Mouse (Mus musculus): Measurements from ENCODE around the gene Cdr2l.

Gene Cdr2l

DNA sequence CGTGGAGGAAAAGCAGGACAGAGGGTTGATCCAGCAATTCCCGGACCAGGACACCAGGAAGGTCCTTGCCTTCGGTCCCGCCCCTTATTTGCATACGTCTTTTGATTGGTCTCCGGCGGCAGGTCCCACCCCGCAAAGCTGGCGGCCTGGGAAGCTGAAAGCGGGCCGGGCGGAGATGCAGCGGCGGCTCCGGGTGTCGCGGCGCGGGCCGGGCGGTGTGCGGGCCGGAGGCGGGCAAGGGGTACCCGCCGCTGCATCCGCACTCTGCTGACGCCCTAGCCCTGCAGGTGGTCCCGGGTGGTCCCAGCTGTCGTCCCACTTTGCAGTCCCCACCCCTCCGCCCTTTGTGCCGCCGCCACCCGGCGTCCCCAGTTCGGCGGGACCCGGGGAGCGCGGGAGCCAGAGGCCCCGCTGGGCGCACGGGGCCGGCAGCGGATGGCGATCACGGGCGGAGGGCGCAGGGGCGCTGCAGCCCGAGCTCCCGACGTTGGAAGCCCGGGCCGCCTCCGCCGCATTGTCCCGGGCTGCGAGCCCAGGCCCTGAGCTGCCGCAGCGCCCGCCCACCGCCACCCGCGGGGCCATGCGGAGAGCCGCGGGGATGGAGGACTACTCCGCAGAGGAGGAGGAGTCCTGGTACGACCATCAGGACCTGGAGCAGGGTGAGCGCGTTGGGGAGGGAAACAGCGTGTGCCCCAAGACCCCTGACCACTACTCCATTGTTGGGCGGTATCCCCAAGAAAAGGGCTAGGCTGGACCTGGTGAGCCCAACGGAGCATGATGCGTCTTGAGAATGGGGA lies at the start of gene Cdr2l:
Cdr2l (plus strand) TSS at position 174 of the 797 bp plus-strand sequence.
- peak; percentile 95 to 96 for DNase-seq

- no peak for DNase-seq
These were observed 47.2 kb upstream of the Cdr2l start, which contains the start of gene Otop3 for GRCm38 (mm10) chr11:115334531-115334930. Gene Otop3, plus strand, starts transcription at chr11:115334731.

- DNase-seq: peak in 1 of 2 experiments; percentile 53
These were observed 46.5 kb upstream of the Cdr2l start for GRCm38 (mm10) chr11:115335223-115335622.

DNA sequence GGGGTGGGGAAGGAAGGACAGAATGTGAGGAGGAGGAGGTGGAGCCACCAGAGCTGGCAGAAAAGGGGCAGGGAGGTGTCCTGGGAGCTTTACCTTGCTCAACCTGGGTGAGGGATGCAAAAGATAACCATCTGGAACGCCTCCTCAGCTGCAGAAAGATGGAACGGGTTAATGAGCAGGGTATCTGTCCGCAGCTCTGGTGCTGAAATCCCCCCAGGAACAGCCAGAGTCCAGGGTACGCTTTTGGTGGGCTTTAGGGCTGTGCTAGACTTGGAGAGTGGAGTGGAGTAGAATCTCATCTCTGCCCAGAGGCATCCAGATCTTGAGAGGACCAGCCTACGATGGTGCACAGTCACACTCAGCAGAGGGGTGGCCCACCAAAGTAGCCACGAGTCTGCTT lies 45.6 kb upstream of the Cdr2l start:
- DNase-seq: no peak

DNA sequence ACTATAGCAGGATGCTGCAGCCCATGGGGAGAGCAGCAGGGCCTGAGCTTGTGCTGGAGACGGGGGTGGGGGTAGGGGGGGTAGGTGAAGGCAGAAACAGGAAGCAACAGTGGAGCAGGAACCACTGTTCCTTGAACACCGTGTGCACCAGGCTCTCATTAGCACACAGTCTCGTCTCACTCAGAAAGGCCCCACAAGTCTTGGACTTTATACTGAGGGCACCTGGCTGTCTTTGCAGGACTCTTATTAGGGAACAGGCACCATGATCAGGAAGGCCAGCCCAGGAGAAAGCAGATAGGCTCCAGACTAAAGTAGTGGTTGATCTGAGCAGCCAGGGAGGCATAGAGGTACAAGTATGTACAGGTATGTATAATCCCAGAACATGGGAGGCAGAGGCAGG lies 44.4 kb upstream of the Cdr2l start:
- peak in 1 of 2 experiments; percentile 53 for DNase-seq

DNA sequence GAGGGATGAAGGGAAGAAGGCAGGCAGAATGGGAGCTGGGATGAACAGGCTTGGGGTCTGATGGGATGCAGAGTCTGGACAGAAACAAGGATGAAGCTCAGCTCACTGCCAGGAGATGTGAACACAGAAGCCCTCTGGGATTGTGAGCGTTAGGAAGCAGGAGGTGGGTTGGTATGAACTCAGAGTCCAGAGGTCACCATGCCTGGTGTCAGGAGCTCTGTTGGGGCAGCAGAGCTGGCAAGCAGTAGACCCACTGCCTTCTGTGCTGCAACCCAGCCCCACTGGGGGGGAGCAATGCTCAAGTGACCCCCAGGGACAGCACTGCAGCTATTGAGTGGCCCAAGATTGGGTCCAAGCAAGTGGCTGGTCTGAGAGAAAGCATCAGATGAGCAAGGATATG lies 43.9 kb upstream of the Cdr2l start:
- peak in 1 of 2 experiments; percentile 53 for DNase-seq

GRCm38 (mm10) chr11:115341246-115341645 lies 40.5 kb upstream of the Cdr2l start:
- DNase-seq: no peak

DNA sequence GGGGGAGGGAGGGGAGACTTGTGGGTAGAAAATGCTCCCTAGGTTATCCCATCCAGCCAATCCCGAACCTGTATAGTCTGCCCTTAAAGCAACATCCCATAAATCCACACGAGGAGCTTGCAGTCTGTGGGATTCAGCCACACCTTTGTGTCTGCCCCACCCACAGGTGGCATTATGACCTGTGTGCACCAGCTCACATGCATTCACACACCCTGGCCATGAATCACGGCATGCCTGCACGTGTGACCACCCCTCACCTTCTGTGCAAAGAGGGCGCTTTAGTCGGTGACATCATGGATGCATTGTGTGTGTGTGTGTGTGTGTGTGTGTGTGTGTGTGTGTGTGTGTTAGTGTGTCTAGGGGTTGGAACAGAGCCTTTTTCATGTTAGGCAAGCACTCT lies 39.9 kb upstream of the Cdr2l start:
- DNase-seq: no peak

DNA sequence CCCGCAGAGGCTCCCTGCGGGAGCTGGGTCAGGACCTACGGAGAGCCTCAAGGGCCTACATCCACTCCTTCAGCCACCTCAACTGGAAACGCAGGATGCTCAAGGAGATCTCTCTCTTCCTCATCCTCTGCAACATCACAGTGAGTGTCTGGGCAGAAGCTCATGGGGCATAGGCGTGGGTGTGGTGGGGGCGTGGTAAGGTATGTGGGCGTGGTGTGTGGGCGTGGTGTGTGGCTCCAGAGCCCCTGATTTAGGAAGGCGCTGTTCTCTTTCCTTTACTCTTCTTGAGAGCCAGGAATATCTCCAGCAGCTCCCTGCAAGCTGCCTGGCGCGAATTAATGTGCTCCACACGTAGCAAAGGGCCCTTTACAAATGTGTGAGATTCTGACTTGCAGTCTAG lies 36.7 kb upstream of the Cdr2l start:
- no peak for DNase-seq

DNA sequence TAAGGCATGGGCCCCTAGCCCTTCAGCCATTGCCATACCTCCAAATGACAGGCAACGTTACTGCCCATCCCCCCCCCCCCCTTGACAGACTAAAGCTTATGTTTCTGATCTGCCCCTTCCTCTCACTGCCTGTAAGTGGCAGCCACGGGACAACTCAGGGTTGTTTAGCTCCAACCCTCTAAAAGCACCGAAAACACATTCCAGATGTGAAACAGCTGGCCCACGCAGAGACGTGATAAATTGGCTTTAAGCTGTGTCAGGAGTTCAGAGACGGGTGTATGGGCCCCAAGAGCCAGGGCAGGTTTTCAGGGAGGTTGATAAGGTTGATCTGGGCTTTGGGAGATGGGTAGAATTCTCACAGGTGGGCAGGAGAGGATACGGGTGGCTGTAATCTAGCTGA lies 36.2 kb upstream of the Cdr2l start:
- DNase-seq: no peak

- no peak for DNase-seq
These were observed 33.0 kb upstream of the Cdr2l start for GRCm38 (mm10) chr11:115348681-115349248.

DNA sequence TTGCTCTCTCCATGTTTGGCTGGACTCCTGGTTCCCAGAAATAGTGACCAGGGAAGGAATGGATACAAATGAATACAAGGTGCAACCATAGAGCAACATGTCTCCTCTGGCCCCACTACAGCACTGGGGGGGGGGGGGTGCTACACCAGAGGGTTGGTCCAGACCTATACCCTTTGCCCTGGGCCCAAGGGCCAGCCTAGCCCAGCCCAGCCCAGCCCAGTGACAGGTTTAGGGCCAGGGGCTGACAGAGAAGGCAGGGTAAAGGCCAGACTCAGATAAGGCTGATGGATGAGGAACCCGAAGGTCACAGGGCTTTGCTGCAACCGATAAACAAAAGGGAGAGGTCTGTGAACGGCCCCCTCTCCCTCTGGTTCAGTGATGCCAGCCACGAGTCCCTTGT lies 31.7 kb upstream of the Cdr2l start:
- DNase-seq: no peak

DNA sequence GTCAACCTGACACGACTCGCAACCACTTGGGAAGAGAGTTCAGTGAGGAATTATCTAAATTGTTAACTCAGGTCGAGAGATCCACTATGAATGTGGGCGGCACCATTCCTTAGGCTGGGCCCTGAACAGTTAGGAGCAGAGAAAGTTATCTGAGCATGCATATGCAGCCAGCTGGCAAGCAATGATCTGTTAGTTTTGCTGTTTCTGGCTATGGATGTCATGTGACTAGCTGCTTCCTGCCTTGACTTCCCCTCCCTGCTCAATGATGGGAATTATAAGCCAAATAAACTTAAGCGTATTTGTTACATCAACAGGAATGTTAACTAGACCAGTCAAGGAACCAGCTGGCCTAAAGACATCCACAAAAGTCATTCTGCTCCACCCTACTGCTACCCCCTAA lies 28.3 kb upstream of the Cdr2l start:
- DNase-seq: no peak

DNA sequence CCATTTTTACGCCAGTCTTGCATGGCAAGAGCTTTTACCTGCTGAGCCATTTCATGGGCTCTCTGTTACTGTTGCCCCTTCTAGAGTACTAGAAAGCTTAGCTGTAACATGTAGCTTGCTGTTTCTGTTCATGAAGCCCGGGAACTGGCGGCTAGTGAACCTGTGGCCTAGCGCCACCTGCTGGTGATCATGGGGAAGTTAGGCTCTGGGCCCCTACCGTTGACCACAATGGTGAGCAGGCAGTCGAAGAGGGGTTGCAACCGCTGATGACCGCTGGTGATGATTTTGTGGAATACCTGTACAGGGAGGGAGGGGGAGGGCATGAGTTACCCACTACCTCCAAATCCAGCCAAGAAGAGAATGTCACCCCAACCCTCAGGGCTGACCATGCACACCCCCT lies 27.5 kb upstream of the Cdr2l start:
- peak; percentile 72 to 73 for DNase-seq

DNA sequence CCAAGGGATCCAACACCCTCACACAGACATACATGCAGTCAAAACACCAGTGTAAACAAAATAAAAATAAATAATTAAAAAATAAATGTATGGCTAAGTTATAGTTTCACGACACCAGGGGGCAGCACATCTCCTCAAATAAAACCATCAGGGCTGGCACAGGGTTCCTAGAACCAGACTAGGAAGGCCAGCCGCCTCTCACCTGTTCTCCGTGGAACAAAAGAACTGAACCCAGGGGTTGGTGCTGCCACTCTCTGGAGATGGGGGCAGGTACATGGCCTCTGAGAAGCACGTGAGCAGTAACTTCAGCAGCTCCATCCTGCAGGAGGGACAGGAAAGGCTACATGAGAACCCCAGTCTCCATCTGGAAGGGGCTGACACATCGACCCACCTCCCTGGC lies 23.2 kb upstream of the Cdr2l start:
- peak; percentile 80 to 92 for DNase-seq

DNA sequence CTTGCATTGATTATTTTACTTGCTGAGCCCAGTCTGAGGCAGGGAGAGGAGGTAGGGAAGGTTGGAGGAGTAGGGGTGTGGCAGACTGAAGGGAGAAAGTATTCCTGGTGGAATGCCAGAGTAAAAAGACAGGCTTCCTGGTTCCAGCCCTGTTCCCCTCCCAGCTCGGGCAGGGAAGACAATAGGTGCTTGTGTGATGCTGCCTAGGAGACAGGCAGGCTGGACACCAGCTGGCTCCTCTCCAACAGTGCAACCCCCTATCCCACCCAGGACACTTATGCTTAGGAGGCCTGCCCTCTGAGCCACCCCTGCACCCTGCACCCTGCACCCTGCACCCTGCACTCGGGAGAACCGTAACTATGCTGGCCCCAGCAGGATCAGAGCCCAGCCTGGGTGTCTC lies 22.4 kb upstream of the Cdr2l start:
- DNase-seq: no peak

GRCm38 (mm10) chr11:115359726-115360125 lies 22.0 kb upstream of the Cdr2l start:
- no peak for DNase-seq

DNA sequence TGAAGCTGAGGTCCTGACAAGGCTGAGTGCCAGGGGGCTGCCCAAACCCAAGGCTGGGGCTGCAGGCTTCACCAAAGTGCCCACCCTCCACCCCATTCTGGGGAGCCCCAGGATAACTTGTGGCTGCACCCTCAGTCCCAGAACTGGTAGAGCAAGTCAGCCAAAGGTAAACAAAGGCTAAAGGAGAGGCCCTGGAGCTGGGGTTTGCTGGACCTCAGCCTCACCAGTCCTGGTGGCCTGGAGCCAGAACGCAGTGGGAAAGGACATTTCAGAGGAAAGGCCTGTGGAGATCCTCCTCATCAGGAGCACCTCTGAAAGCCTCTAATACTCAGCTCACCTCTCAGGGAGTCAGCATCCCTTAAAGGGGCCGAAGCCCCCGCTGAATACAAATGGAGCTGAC lies 17.6 kb upstream of the Cdr2l start:
- DNase-seq: no peak

GRCm38 (mm10) chr11:115366039-115366705 lies 15.5 kb upstream of the Cdr2l start:
- DNase-seq: no peak

- DNase-seq: no peak
These were observed 14.9 kb upstream of the Cdr2l start for GRCm38 (mm10) chr11:115366706-115367394.

DNA sequence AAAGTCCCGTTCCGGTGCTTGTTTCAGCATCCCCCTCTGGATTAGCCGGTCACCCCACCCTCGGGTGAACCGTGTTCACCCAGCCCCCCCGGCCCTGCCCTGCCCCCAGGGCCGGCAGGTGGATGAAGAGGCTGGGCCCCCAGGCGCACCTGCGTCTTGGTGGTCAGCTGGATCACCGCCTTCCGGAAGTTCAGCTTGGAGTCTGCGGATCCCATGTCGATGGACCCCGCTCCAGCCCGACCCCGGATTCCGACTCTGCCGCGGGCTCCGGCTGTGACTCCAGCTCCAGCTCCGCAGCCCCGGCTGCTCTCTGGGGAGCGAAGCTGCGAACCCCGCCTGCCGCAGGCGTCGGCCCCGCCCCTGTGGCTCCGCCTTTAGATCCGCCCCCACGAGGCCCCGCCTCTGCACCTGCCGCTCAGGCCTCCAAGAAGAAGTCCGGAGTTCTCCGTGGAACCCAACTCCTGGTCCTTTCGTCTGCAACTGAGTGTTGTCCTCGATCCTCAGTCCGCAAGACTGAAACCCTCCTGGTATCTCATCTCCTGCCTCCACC lies 14.2 kb upstream of the Cdr2l start, which contains the start of gene Hid1:
Hid1 (minus strand) TSS at position 362 of the 550 bp plus-strand sequence.
- DNase-seq: peak; percentile 87 to 90

GRCm38 (mm10) chr11:115370368-115370767 lies 11.3 kb upstream of the Cdr2l start:
- DNase-seq: no peak

DNA sequence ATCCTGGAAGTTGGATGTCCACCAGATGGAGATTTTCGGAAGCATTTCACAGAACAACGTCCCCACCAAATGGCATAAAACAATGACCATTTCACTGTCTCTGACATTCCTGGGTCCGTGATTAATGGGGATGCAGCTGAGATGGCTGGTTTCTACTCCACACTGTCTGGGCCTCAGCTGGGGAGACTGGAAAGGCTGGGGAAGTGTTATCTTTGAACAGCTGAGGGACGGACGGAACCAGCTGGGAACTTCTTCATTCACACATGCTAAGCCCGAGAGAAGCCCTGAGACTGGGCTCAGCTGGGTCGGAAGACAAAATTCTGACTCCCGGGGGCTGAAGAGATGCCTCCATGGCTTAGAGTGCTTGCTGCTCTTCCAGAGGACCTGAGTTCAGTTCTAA lies 10.4 kb upstream of the Cdr2l start:
- no peak for DNase-seq
